Mouse (Mus musculus) embryonic facial prominence, embryonic 11.5 days (tissue): ENCODE results near the gene Olfr610. TPM values are rescaled to one million over a fixed set of nuclear protein-coding genes. Genes with fewer than 3 reads are reported as not detected.

Source experiments
- ATAC-seq: fragments of 200-750 bp; cut with Nextera tagmentation; replicated peaks from 2 replicates; pipeline ENCODE4 v1.8.0; 2017; ENCODE audit warnings: low read depth; ENCODE audit not compliant: insufficient number of reproducible peaks, low FRiP score, low TSS enrichment
- DNase-seq: peaks from one replicate; pipeline ENCODE4 v3.0.0-alpha.2; 2015; ENCODE audit warnings: low spot score
- H3K27ac ChIP-seq: fragments of 300-500 bp; sonication (generic); replicated peaks from 2 replicates; pipeline ENCODE4 v1.5.1; 2014; ENCODE audit warnings: mild to moderate bottlenecking, low read depth, low read length, control low read depth
- H3K27me3 ChIP-seq: fragments of 300-500 bp; sonication (generic); 2 replicates; pipeline ENCODE4 v1.6.1; 2014; ENCODE audit warnings: mild to moderate bottlenecking, low read length, moderate library complexity, mixed read lengths; ENCODE audit not compliant: control insufficient read depth, insufficient read depth
- H3K36me3 ChIP-seq: fragments of 300-500 bp; sonication (generic); replicated peaks from 2 replicates; pipeline ENCODE4 v1.6.1; 2014; ENCODE audit warnings: low read depth, mild to moderate bottlenecking, low read length, moderate library complexity, mixed read lengths; ENCODE audit not compliant: control insufficient read depth, insufficient read depth
- H3K4me1 ChIP-seq: fragments of 300-500 bp; sonication (generic); 2 replicates; pipeline ENCODE4 v1.6.1; 2014; ENCODE audit warnings: low read length, mixed read lengths; ENCODE audit not compliant: control insufficient read depth, insufficient read depth
- H3K4me2 ChIP-seq: fragments of 300-500 bp; sonication (generic); 2 replicates; pipeline ENCODE4 v1.6.1; 2014; ENCODE audit warnings: low read depth, mild to moderate bottlenecking, control low read depth, low read length, moderate library complexity
- H3K4me3 ChIP-seq: fragments of 300-500 bp; sonication (generic); 2 replicates; pipeline ENCODE4 v1.5.1; 2014; ENCODE audit warnings: low read depth, low read length, control low read depth
- H3K9ac ChIP-seq: fragments of 300-500 bp; sonication (generic); replicated peaks from 2 replicates; pipeline ENCODE4 v1.6.1; 2014; ENCODE audit warnings: mild to moderate bottlenecking, control low read depth, low read length
- H3K9me3 ChIP-seq: fragments of 300-500 bp; sonication (generic); replicated peaks from 2 replicates; pipeline ENCODE4 v1.6.1; 2016; ENCODE audit warnings: mild to moderate bottlenecking, low read length, inconsistent platforms, mixed read lengths; ENCODE audit not compliant: control insufficient read depth
- WGBS: fragments of 180-500 bp; shearing (Covaris S2); extraction: QIAGEN DNeasy Blood & Tissue Kit; methylation state at CpG from one replicate; pipeline ENCODE4 v1.1.7; 2014; 5-methylcytosine and 5-hydroxymethylcytosine counted together
- polyA plus RNA-seq: library from polyadenylated mRNA; unstranded; fragments of >200 nt; fragmentation: Nextera tagmentation; extraction: Ambion mirVana; gene quantifications from 2 replicates; pipeline ENCODE4 v1.2.1, GENCODE M21; 2014

The Olfr610 gene
- polyA plus RNA-seq, 1 experiment from 2014 or later: not detected

GRCm38 (mm10) chr7:103460590-103460989 is 51.3 kb downstream of the Olfr610 start:
- Histone ChIP-seq H3K9ac (no peak overlapping the region), H3K27me3 (no peaks in the 10 kb centered on the region), H3K4me2 (no peak overlapping the region), H3K36me3 (no peaks in the 10 kb centered on the region), H3K4me1 (no peaks in the 10 kb centered on the region), H3K4me3 (no peak overlapping the region), H3K27ac (no peak overlapping the region), H3K9me3 (no peaks in the 10 kb centered on the region)
- DNase-seq (no peak), ATAC-seq (no peak)
- 86% methylated on average over 5 of the region's 5 CpGs for WGBS

Other genes starting within 250 kb of the Olfr610 start
- not detected in 2 replicates for gene Olfr596, start 206.5 kb downstream of the Olfr610 start, polyA plus RNA-seq
- gene Olfr597, start 195.8 kb downstream of the Olfr610 start, polyA plus RNA-seq: not detected in 2 replicates
- gene Olfr598, start 188.6 kb downstream of the Olfr610 start, polyA plus RNA-seq: not detected in 2 replicates
- not detected in 2 replicates for gene Olfr599, start 176.2 kb downstream of the Olfr610 start, polyA plus RNA-seq
- gene Olfr600, start 162.5 kb downstream of the Olfr610 start, polyA plus RNA-seq: not detected in 2 replicates
- gene Olfr601, start 149.5 kb downstream of the Olfr610 start, polyA plus RNA-seq: not detected in 2 replicates
- gene Olfr603, start 125.9 kb downstream of the Olfr610 start, polyA plus RNA-seq: not detected in 2 replicates
- not detected in 2 replicates for gene Usp17lc, start 97.0 kb downstream of the Olfr610 start, polyA plus RNA-seq
- gene Olfr605, start 66.7 kb downstream of the Olfr610 start, polyA plus RNA-seq: not detected in 2 replicates
- not detected in 2 replicates for gene Olfr606, start 63.1 kb downstream of the Olfr610 start, polyA plus RNA-seq
- not detected in 2 replicates for gene Olfr607, start 48.0 kb downstream of the Olfr610 start, polyA plus RNA-seq
- gene Olfr608, start 42.2 kb downstream of the Olfr610 start, polyA plus RNA-seq: not detected in 2 replicates
- not detected in 2 replicates for gene Olfr609, start 14.1 kb downstream of the Olfr610 start, polyA plus RNA-seq
- gene Olfr611, start 8.7 kb upstream of the Olfr610 start, polyA plus RNA-seq: not detected in 2 replicates
- gene Olfr612, start 30.6 kb upstream of the Olfr610 start, polyA plus RNA-seq: not detected in 2 replicates
- not detected in 2 replicates for gene Olfr613, start 36.0 kb upstream of the Olfr610 start, polyA plus RNA-seq
- not detected in 2 replicates for gene Olfr615, start 44.0 kb upstream of the Olfr610 start, polyA plus RNA-seq
- not detected in 2 replicates for gene Olfr616, start 57.0 kb upstream of the Olfr610 start, polyA plus RNA-seq
- gene Olfr617, start 60.9 kb upstream of the Olfr610 start, polyA plus RNA-seq: not detected in 2 replicates
- gene Olfr618, start 78.0 kb upstream of the Olfr610 start, polyA plus RNA-seq: not detected in 2 replicates
- gene Olfr619, start 88.5 kb upstream of the Olfr610 start, polyA plus RNA-seq: not detected in 2 replicates
- gene Olfr620, start 100.4 kb upstream of the Olfr610 start, polyA plus RNA-seq: not detected in 2 replicates
- gene Olfr622, start 130.6 kb upstream of the Olfr610 start, polyA plus RNA-seq: not detected in 2 replicates
- gene Olfr623, start 151.6 kb upstream of the Olfr610 start, polyA plus RNA-seq: not detected in 2 replicates
- 0.03 and 0.08 TPM in 2 replicates for gene Olfr624, start 159.1 kb upstream of the Olfr610 start, polyA plus RNA-seq
- not detected in 2 replicates for gene Olfr625-ps1, start 170.6 kb upstream of the Olfr610 start, polyA plus RNA-seq
- not detected in 2 replicates for gene Olfr243, start 202.5 kb upstream of the Olfr610 start, polyA plus RNA-seq
- gene Olfr628, start 218.3 kb upstream of the Olfr610 start, polyA plus RNA-seq: not detected in 2 replicates
- gene Olfr629, start 232.8 kb upstream of the Olfr610 start, polyA plus RNA-seq: not detected in 2 replicates
- gene Olfr630, start 245.2 kb upstream of the Olfr610 start, polyA plus RNA-seq: not detected in 2 replicates